Mouse (Mus musculus) testis, adult 2 months (tissue): ENCODE measurements around the gene Abhd13. TPM values are rescaled to one million over a fixed set of nuclear protein-coding genes. Genes with fewer than 3 reads are reported as not detected.

Experiments
- H3K27ac ChIP-seq: fragments of 200-500 bp; 2 replicates; pipeline ENCODE4 v1.5.1; 2012; ENCODE audit warnings: low read depth, low read length; ENCODE audit not compliant: control insufficient read depth, insufficient read depth
- H3K27me3 ChIP-seq: fragments of 200-500 bp; 2 replicates; pipeline ENCODE4 v1.6.1; 2012; ENCODE audit warnings: mild to moderate bottlenecking, low read length, moderate library complexity; ENCODE audit not compliant: control insufficient read depth, insufficient read depth
- H3K36me3 ChIP-seq: fragments of 200-500 bp; 2 replicates; pipeline ENCODE4 v1.6.1; 2012; ENCODE audit warnings: mild to moderate bottlenecking, low read length; ENCODE audit not compliant: control insufficient read depth, insufficient read depth
- H3K4me1 ChIP-seq: fragments of 200-500 bp; 2 replicates; pipeline ENCODE4 v1.6.1; 2012; ENCODE audit warnings: low read length; ENCODE audit not compliant: control insufficient read depth, insufficient read depth
- H3K4me3 ChIP-seq: fragments of 200-500 bp; 2 replicates; pipeline ENCODE4 v1.5.1; 2012; ENCODE audit warnings: low read depth, mild to moderate bottlenecking, low read length, moderate library complexity, mixed read lengths; ENCODE audit not compliant: control insufficient read depth
- CTCF ChIP-seq: fragments of 200-500 bp; IDR thresholded peaks from 2 replicates; pipeline ENCODE4 v1.5.1; 2012; ENCODE audit warnings: low read depth, mild to moderate bottlenecking, inconsistent platforms, low read length, moderate library complexity; ENCODE audit not compliant: control insufficient read depth, insufficient read depth, insufficient replicate concordance
- POLR2A ChIP-seq: fragments of 200-500 bp; IDR thresholded peaks from 2 replicates; pipeline ENCODE4 v1.6.1; 2012; ENCODE audit warnings: low read depth, mild to moderate bottlenecking, inconsistent platforms, low read length, moderate library complexity; ENCODE audit not compliant: control insufficient read depth
- polyA plus RNA-seq: library from polyadenylated mRNA; depleted of rRNA; stranded (reverse); fragments of >200 nt; gene quantifications from 2 replicates; pipeline ENCODE4 v1.2.3, GENCODE M21; 2012

Gene Abhd13
- polyA plus RNA-seq, 1 experiment: 2.2 TPM

DNA sequence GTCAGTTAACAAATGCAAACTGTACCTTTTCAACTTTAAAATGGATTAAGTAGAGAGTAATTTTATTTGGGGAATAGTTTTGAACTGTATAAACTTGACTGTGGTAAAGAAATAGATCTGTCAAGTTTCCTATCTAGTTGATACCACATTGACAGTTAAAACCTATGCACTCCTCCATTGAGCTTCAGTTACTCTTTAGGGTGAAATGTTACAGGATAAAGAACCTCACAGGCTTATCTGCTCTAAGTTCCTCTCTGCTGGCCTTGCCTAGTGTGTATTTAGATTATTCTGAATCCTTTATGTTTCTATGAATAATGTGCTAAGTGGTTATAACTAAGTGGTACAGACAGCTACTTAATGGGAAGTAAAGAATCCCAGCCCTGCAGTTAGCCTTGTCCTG, 2.7 kb downstream of the Abhd13 start:
- no peak for TF ChIP-seq CTCF
- no peak for TF ChIP-seq POLR2A
- Histone ChIP-seq H3K27me3 (no peaks in the 10 kb centered on the region), H3K36me3 (no peaks in the 10 kb centered on the region), H3K4me3 (no peak overlapping the region), H3K4me1 (peaks cover 9% of the 10 kb centered on the region), H3K27ac (no peak overlapping the region)

GRCm38 (mm10) chr8:10004115-10004514, 26.6 kb downstream of the Abhd13 start:
- TF ChIP-seq CTCF (no peak), POLR2A (no peak)
- H3K4me3 ChIP-seq: no peak overlapping the region
- H3K4me1 ChIP-seq: peaks cover 10% of the 10 kb centered on the region
- no peaks in the 10 kb centered on the region for H3K36me3 ChIP-seq
- H3K27me3 ChIP-seq: no peaks in the 10 kb centered on the region
- no peak overlapping the region for H3K27ac ChIP-seq

- Histone ChIP-seq H3K36me3 (no peaks in the 10 kb centered on the region), H3K27ac (no peak within 1 kb of the TSS), H3K4me1 (peaks cover 10% of the 10 kb centered on the region), H3K4me3 (peak within 1 kb of the TSS; percentile 68), H3K27me3 (no peaks in the 10 kb centered on the region)
- no peak for TF ChIP-seq POLR2A
These were observed 28.9 kb downstream of the Abhd13 start, which contains the start of gene Tnfsf13b for GRCm38 (mm10) chr8:10006156-10006985. TSS of gene Tnfsf13b (plus strand) at chr8:10006467.

- peaks cover 10% of the 10 kb centered on the region for H3K4me1 ChIP-seq
These were observed 29.6 kb downstream of the Abhd13 start for GRCm38 (mm10) chr8:10006986-10007659.

DNA sequence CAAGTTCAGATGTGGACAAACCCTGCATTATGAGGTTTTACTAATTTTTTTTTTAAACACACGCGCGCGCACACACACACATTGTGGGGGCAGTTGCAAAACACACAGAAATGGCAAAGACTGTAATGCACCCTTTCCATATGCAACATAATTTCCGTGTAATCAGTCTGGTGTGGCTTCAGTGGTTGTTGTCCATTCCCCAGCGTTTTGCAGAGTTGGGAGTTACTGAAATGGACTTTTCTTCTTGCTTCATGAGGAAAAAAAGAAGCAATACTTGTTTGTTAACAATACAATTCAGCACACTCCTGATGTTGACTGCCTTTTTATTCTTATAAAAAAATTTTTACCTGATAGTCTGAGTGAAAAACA, 30.1 kb downstream of the Abhd13 start:
- TF ChIP-seq POLR2A: no peak
- TF ChIP-seq CTCF: no peak
- Histone ChIP-seq H3K27me3 (no peaks in the 10 kb centered on the region), H3K27ac (no peak overlapping the region), H3K36me3 (no peaks in the 10 kb centered on the region), H3K4me3 (peak overlapping the region; percentile 68), H3K4me1 (peaks cover 10% of the 10 kb centered on the region)

More at GRCm38 (mm10) chr8:10006986-10007659, 29.6 kb downstream of the Abhd13 start:
- no peak for TF ChIP-seq CTCF
- TF ChIP-seq POLR2A: no peak
- no peaks in the 10 kb centered on the region for H3K36me3 ChIP-seq
- H3K27ac ChIP-seq: no peak overlapping the region
- peak overlapping the region; percentile 68 for H3K4me3 ChIP-seq
- no peaks in the 10 kb centered on the region for H3K27me3 ChIP-seq

DNA sequence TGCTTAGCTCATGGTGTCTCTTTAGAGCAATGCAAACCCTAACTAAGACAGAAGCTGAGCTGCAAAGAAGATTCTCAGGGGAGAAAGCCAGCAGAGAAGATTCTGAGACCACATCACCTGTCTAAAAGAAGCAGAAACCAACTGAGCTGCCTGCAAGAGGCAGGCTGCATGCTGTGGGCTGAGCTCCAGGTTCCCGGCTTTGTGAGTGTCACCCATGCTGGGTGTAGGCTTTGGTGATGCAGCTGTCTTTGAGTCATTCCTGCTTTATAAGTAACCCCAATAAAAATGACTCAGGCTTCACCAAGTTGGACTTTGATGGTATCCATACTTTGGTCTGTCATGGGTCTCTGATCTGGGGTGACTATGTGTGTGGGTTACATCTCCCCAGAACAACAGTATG, 38.7 kb downstream of the Abhd13 start:
- Histone ChIP-seq H3K27me3 (no peaks in the 10 kb centered on the region), H3K4me1 (no peaks in the 10 kb centered on the region), H3K27ac (no peak overlapping the region), H3K4me3 (no peak overlapping the region), H3K36me3 (no peaks in the 10 kb centered on the region)
- TF ChIP-seq POLR2A (no peak), CTCF (no peak)

GRCm38 (mm10) chr8:10017231-10017630, 39.7 kb downstream of the Abhd13 start:
- Histone ChIP-seq H3K4me3 (no peak overlapping the region), H3K27ac (no peak overlapping the region), H3K4me1 (no peaks in the 10 kb centered on the region), H3K27me3 (no peaks in the 10 kb centered on the region), H3K36me3 (no peaks in the 10 kb centered on the region)
- TF ChIP-seq CTCF: no peak
- TF ChIP-seq POLR2A: no peak
